In genomic region chr7:97223836-97224235, GRCm38 (mm10) we compare ENCODE assay signal across 29 mouse cellular contexts.
"Had no signal": no experiment of that assay in that cellular context is flagged by ENCODE, and none has a peak within 500 bp of the region (broad histone marks: within the 10 kb centered on the region; RNA-seq: fewer than 3 reads in every experiment).

No protein-coding gene starts in this region.

- H3K4me2 ChIP-seq: limb, embryonic 12.5 days; limb, embryonic 13.5 days; limb, embryonic 15.5 days; liver, embryonic 11.5 days; liver, embryonic 12.5 days; liver, embryonic 13.5 days; liver, embryonic 15.5 days; lung, embryonic 14.5 days; lung, embryonic 15.5 days; midbrain, embryonic 11.5 days; midbrain, embryonic 12.5 days; midbrain, embryonic 13.5 days; midbrain, embryonic 15.5 days had no signal

- H3K36me3 ChIP-seq: limb, embryonic 10.5 days; limb, embryonic 12.5 days; limb, embryonic 13.5 days; limb, embryonic 15.5 days; liver, embryonic 15.5 days; lung, embryonic 15.5 days; midbrain, embryonic 15.5 days had no signal

- H3K4me3 ChIP-seq: limb, embryonic 10.5 days; limb, embryonic 12.5 days; limb, embryonic 13.5 days; limb, embryonic 15.5 days; liver, embryonic 12.5 days; liver, embryonic 13.5 days; liver, embryonic 15.5 days; lung, embryonic 15.5 days; megakaryocyte, embryonic 14.5 days; midbrain, embryonic 10.5 days; midbrain, embryonic 12.5 days; midbrain, embryonic 13.5 days; midbrain, embryonic 15.5 days; myocyte had no signal

- H3K9me3 ChIP-seq: limb, embryonic 10.5 days; limb, embryonic 12.5 days; limb, embryonic 13.5 days; limb, embryonic 15.5 days; liver, embryonic 12.5 days; liver, embryonic 13.5 days; liver, embryonic 15.5 days; lung, embryonic 15.5 days; megakaryocyte, embryonic 14.5 days; midbrain, embryonic 10.5 days; midbrain, embryonic 12.5 days; midbrain, embryonic 13.5 days; midbrain, embryonic 15.5 days had no signal

- DNase-seq: left cerebral cortex, postnatal 4 days; liver; liver, embryonic 13.5 days; liver, postnatal 0 days; lung, adult 18-20 months; lung, adult 2 months; lung, embryonic 14.5 days; lung, postnatal 10 days; lung, postnatal 14 days; lung, postnatal 36 days; lung, postnatal 4 days; midbrain, embryonic 14.5 days had no signal

- H3K4me1 ChIP-seq: limb, embryonic 10.5 days; limb, embryonic 12.5 days; limb, embryonic 13.5 days; limb, embryonic 15.5 days; liver, embryonic 12.5 days; liver, embryonic 13.5 days; liver, embryonic 15.5 days; lung, embryonic 15.5 days; midbrain, embryonic 10.5 days; midbrain, embryonic 12.5 days; midbrain, embryonic 13.5 days; midbrain, embryonic 15.5 days had no signal

- H3K9ac ChIP-seq: limb, embryonic 12.5 days; limb, embryonic 13.5 days; limb, embryonic 15.5 days; liver, embryonic 12.5 days; liver, embryonic 13.5 days; liver, embryonic 14.5 days; liver, embryonic 15.5 days; liver, postnatal 0 days; lung, embryonic 14.5 days; lung, embryonic 15.5 days; midbrain, embryonic 12.5 days; midbrain, embryonic 13.5 days; midbrain, embryonic 15.5 days had no signal

- H3K27ac ChIP-seq: limb, embryonic 10.5 days; limb, embryonic 12.5 days; limb, embryonic 13.5 days; limb, embryonic 15.5 days; liver, embryonic 12.5 days; liver, embryonic 13.5 days; liver, embryonic 14.5 days; liver, embryonic 15.5 days; lung, embryonic 15.5 days; macrophage; midbrain, embryonic 10.5 days; midbrain, embryonic 12.5 days; midbrain, embryonic 13.5 days; midbrain, embryonic 15.5 days had no signal

- H3K27me3 ChIP-seq: limb, embryonic 12.5 days; limb, embryonic 13.5 days; limb, embryonic 15.5 days; liver, embryonic 12.5 days; liver, embryonic 13.5 days; liver, embryonic 15.5 days; lung, embryonic 15.5 days; megakaryocyte, embryonic 14.5 days; midbrain, embryonic 12.5 days; midbrain, embryonic 13.5 days; midbrain, embryonic 15.5 days had no signal
